Mouse (Mus musculus): ENCODE results near the gene 6030458C11Rik. TPM values are rescaled to one million over a fixed set of nuclear protein-coding genes. Genes with fewer than 3 reads are reported as not detected.

Gene 6030458C11Rik
- 49.5 and 50.5 TPM in 2 replicates for polyA plus RNA-seq (2016; fragmentation: Nextera tagmentation; extraction: Ambion mirVana)

DNA sequence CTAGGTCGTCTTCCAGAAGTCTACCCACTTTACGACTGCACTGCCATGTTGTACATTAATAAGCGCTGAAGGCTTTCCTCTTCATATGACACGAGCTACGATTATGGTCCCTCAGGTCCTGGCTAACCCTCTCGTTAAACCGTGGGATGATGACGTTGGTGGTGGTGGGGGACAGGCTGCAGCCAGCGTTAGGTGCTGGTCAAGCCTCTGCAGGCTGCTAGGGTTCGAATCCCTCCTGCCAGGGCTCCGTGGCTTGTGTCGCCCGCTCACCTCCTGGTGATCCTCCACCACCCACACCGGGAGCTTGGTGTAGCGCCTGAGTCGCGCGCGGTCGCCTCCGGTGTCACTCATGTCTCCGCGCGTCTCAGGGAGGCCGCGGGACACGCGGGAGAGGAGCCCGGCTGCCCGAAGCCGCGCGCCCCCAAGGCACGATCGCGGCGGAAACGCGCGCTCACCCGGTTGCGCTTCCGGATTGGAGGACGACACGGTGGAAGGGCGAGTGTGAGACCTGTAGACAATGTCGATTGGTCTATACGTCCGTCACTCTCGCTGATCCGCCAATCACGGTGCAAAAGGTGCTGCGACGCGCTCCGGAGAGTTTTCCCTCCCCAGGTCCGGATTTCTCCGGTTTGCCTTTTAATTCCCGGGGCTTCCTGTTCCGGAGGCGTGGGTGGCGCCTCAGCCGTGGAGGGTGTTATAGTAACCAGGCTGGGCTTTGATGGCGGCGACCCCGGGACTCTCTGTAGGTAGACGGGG is at the start of gene 6030458C11Rik, which contains the start of gene Drosha:
6030458C11Rik (minus strand) TSS at position 453 of the 756 bp plus-strand sequence.
Drosha (plus strand) TSS at position 619 of the 756 bp plus-strand sequence.
- Histone ChIP-seq H3K36me3 (replicated peaks) (peaks cover 67% of the 10 kb centered on the region), H3K27ac (replicated peaks) (peak within 1 kb of the TSS; percentile 99), H3K4me3 (peak within 1 kb of the TSS; percentile 92), H3K27me3 (replicated peaks; ENCODE audit: low read depth, poor library complexity, severe bottlenecking) (no peaks in the 10 kb centered on the region), H3K9me3 (no peaks in the 10 kb centered on the region), H3K4me1 (peaks cover 30% of the 10 kb centered on the region)
- peak; percentile 96 for DNase-seq (ENCODE audit: low spot score)
- WGBS, result under 1% methylated on average over 67 of the region's 67 CpGs

GRCm38 (mm10) chr15:12867269-12867668 is 42.8 kb upstream of the 6030458C11Rik start:
- no peak overlapping the region for H3K27ac ChIP-seq (replicated peaks)
- WGBS, result 86% methylated on average over 8 of the region's 8 CpGs
- peaks cover 95% of the 10 kb centered on the region for H3K36me3 ChIP-seq (replicated peaks)
- H3K4me3 ChIP-seq, result no peak overlapping the region
- no peaks in the 10 kb centered on the region for H3K4me1 ChIP-seq
- no peaks in the 10 kb centered on the region for H3K27me3 ChIP-seq (replicated peaks; ENCODE audit: low read depth, poor library complexity, severe bottlenecking)
- H3K9me3 ChIP-seq, result no peaks in the 10 kb centered on the region
- no peak for DNase-seq (ENCODE audit: low spot score)

GRCm38 (mm10) chr15:12865595-12866314 is 41.3 kb upstream of the 6030458C11Rik start:
- no peak for DNase-seq (ENCODE audit: low spot score)
- H3K36me3 ChIP-seq (replicated peaks), result peaks cover 99% of the 10 kb centered on the region

GRCm38 (mm10) chr15:12863669-12864068 is 39.2 kb upstream of the 6030458C11Rik start:
- 58% methylated on average over 1 of the region's 1 CpGs for WGBS
- DNase-seq (ENCODE audit: low spot score), result no peak
- no peaks in the 10 kb centered on the region for H3K4me1 ChIP-seq
- no peaks in the 10 kb centered on the region for H3K9me3 ChIP-seq
- no peaks in the 10 kb centered on the region for H3K27me3 ChIP-seq (replicated peaks; ENCODE audit: low read depth, poor library complexity, severe bottlenecking)
- H3K4me3 ChIP-seq, result no peak overlapping the region
- no peak overlapping the region for H3K27ac ChIP-seq (replicated peaks)
- peaks cover 100% of the 10 kb centered on the region for H3K36me3 ChIP-seq (replicated peaks)

More at GRCm38 (mm10) chr15:12865595-12866314, 41.3 kb upstream of the 6030458C11Rik start:
- Histone ChIP-seq H3K4me1 (no peaks in the 10 kb centered on the region), H3K27ac (replicated peaks) (no peak overlapping the region), H3K4me3 (no peak overlapping the region), H3K27me3 (replicated peaks; ENCODE audit: low read depth, poor library complexity, severe bottlenecking) (no peaks in the 10 kb centered on the region), H3K9me3 (no peaks in the 10 kb centered on the region)
- 95% methylated on average over 7 of the region's 7 CpGs for WGBS

DNA sequence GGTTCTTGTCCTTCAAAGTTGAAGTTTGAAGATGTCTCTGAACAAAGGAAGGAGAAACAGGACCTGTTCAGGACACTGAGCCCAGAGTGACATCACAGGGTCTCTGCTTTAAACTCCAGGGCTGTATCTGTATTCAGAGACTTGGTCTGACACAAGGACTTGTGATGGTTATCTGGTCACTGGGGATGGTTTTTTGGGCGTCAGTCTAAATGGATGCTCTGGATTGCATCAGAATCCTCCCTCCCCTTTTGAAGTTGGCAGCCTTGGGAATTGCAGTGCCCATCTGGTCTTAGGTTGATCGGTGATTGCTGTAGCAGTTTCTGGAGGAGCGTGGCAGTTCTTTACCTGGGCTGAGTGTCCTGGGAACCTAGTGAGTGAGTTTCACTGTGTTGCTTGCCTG is 37.6 kb upstream of the 6030458C11Rik start:
- DNase-seq (ENCODE audit: low spot score), result no peak
- no peaks in the 10 kb centered on the region for H3K4me1 ChIP-seq
- H3K4me3 ChIP-seq, result no peak overlapping the region
- no peaks in the 10 kb centered on the region for H3K27me3 ChIP-seq (replicated peaks; ENCODE audit: low read depth, poor library complexity, severe bottlenecking)
- WGBS, result 82% methylated on average over 3 of the region's 3 CpGs
- H3K27ac ChIP-seq (replicated peaks), result no peak overlapping the region
- no peaks in the 10 kb centered on the region for H3K9me3 ChIP-seq
- H3K36me3 ChIP-seq (replicated peaks), result peaks cover 98% of the 10 kb centered on the region

- H3K4me1 ChIP-seq, result no peaks in the 10 kb centered on the region
- H3K27ac ChIP-seq (replicated peaks), result no peak overlapping the region
- no peak for DNase-seq (ENCODE audit: low spot score)
- 92% methylated on average over 3 of the region's 3 CpGs for WGBS
- H3K27me3 ChIP-seq (replicated peaks; ENCODE audit: low read depth, poor library complexity, severe bottlenecking), result no peaks in the 10 kb centered on the region
- no peak overlapping the region for H3K4me3 ChIP-seq
- H3K36me3 ChIP-seq (replicated peaks), result peaks cover 98% of the 10 kb centered on the region
- H3K9me3 ChIP-seq, result no peaks in the 10 kb centered on the region
Observed at GRCm38 (mm10) chr15:12858645-12859044, 34.2 kb upstream of the 6030458C11Rik start.

DNA sequence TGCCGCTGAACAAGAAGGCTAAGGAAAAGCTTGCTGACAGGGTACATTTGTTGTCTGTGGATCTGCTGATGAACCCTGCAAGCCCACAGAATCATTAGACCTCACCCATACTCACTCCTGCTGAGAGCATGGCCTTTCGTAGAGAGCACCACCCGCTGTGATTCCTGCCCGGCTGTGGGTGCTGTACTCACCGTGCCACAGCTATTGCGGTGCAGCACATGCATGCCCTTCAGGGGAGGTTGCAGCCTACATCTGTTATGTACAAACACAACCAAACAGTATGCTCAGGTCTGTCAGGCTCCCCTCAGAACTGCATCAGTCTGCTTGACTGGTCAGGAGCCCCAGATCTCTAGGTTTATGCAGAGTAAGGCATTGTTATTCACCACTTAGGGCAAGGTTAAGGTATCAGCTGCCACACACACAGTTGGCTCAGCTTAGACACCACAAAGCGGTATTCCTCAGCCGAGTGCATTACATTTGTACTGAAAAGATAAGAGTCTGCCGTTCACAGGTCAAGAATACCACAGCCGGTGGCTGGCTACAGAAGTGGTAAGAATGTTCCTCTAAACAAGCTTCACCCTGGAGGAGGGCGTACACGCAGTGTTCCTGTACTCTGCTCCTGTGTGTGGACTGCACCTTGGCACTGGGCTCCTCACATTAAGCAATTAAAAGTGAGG is 33.5 kb upstream of the 6030458C11Rik start:
- H3K4me1 ChIP-seq, result no peaks in the 10 kb centered on the region
- H3K27ac ChIP-seq (replicated peaks), result no peak overlapping the region
- WGBS, result 94% methylated on average over 12 of the region's 12 CpGs
- no peaks in the 10 kb centered on the region for H3K9me3 ChIP-seq
- no peak for DNase-seq (ENCODE audit: low spot score)
- H3K36me3 ChIP-seq (replicated peaks), result peaks cover 98% of the 10 kb centered on the region
- H3K27me3 ChIP-seq (replicated peaks; ENCODE audit: low read depth, poor library complexity, severe bottlenecking), result no peaks in the 10 kb centered on the region
- no peak overlapping the region for H3K4me3 ChIP-seq

- Histone ChIP-seq H3K9me3 (no peaks in the 10 kb centered on the region), H3K27ac (replicated peaks) (no peak overlapping the region), H3K36me3 (replicated peaks) (peaks cover 98% of the 10 kb centered on the region), H3K4me1 (no peaks in the 10 kb centered on the region), H3K4me3 (no peak overlapping the region), H3K27me3 (replicated peaks; ENCODE audit: low read depth, poor library complexity, severe bottlenecking) (no peaks in the 10 kb centered on the region)
- DNase-seq (ENCODE audit: low spot score), result no peak
- WGBS, result 95% methylated on average over 6 of the region's 6 CpGs
Observed at GRCm38 (mm10) chr15:12856780-12857179, 32.3 kb upstream of the 6030458C11Rik start.

DNA sequence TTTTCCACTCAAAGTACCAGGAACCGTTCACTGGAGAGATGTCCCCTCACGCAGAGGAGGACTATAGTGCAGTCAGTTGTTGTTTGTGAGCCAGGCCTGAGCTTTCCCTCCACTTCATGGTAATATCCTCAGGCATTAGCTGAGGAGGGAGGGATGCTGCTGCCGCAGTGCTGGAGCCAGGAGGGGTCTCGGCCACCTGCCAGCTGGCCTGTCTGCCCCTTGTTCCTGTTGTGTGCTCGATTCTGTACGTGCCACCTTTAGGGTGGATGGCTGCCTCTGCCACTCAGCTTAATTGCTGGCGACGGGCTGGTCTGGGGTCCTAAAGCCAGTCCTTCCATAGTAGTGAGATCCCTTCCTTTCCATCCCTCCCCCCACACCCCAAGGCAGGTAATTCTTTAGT is 29.0 kb upstream of the 6030458C11Rik start:
- no peak for DNase-seq (ENCODE audit: low spot score)
- H3K27me3 ChIP-seq (replicated peaks; ENCODE audit: low read depth, poor library complexity, severe bottlenecking), result no peaks in the 10 kb centered on the region
- no peaks in the 10 kb centered on the region for H3K9me3 ChIP-seq
- no peak overlapping the region for H3K27ac ChIP-seq (replicated peaks)
- no peak overlapping the region for H3K4me3 ChIP-seq
- 91% methylated on average over 8 of the region's 8 CpGs for WGBS
- H3K4me1 ChIP-seq, result no peaks in the 10 kb centered on the region
- peaks cover 98% of the 10 kb centered on the region for H3K36me3 ChIP-seq (replicated peaks)

- Histone ChIP-seq H3K4me3 (no peak overlapping the region), H3K4me1 (no peaks in the 10 kb centered on the region), H3K9me3 (no peaks in the 10 kb centered on the region), H3K27me3 (replicated peaks; ENCODE audit: low read depth, poor library complexity, severe bottlenecking) (no peaks in the 10 kb centered on the region), H3K36me3 (replicated peaks) (peaks cover 100% of the 10 kb centered on the region), H3K27ac (replicated peaks) (no peak overlapping the region)
- 88% methylated on average over 4 of the region's 4 CpGs for WGBS
- DNase-seq (ENCODE audit: low spot score), result no peak
Observed at GRCm38 (mm10) chr15:12849373-12849772, 24.9 kb upstream of the 6030458C11Rik start.

DNA sequence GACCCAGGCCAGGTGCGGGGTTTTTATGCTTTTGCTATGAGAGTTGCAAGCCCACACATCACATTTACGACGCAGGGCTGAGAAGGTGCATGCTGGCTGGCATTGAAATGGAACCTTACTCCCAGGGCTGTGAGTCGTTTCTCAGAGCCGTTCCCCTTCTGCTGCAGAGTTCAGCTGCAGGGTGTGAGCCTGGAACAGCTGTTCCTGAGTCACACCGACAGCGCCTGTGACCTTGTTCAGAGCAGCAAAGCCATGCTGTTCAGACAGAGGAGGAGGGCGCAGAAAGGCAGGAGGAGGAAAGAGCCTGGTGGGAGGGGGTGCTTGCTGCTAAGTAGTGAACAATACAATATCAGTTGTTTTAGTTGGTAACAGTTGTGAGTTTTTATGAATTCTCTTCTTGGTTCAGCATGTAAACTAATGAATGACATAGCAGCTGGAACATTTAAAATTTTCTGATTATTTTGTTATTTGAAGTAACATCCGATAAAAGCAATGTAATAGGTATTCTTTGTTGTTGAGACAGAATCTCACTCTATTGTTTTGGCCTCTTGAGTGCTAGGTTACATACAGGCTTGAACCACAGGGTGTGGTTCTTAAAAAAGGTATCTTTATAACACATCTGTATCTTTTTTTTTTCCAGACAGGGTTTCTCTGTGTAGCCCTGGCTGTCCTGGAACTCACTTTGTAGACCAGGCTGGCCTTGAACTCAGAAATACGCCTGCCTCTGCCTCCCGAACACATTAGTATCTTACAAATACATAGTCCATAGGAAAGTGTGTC is 23.9 kb upstream of the 6030458C11Rik start:
- H3K36me3 ChIP-seq (replicated peaks), result peaks cover 100% of the 10 kb centered on the region
- WGBS, result 90% methylated on average over 11 of the region's 11 CpGs
- H3K9me3 ChIP-seq, result no peaks in the 10 kb centered on the region
- H3K27me3 ChIP-seq (replicated peaks; ENCODE audit: low read depth, poor library complexity, severe bottlenecking), result no peaks in the 10 kb centered on the region
- H3K4me1 ChIP-seq, result no peaks in the 10 kb centered on the region
- H3K27ac ChIP-seq (replicated peaks), result no peak overlapping the region
- no peak overlapping the region for H3K4me3 ChIP-seq
- no peak for DNase-seq (ENCODE audit: low spot score)

- no peak overlapping the region for H3K27ac ChIP-seq (replicated peaks)
- H3K36me3 ChIP-seq (replicated peaks), result peaks cover 98% of the 10 kb centered on the region
- no peak overlapping the region for H3K4me3 ChIP-seq
- H3K27me3 ChIP-seq (replicated peaks; ENCODE audit: low read depth, poor library complexity, severe bottlenecking), result no peaks in the 10 kb centered on the region
- no peaks in the 10 kb centered on the region for H3K9me3 ChIP-seq
- no peak for DNase-seq (ENCODE audit: low spot score)
- 82% methylated on average over 7 of the region's 7 CpGs for WGBS
- no peaks in the 10 kb centered on the region for H3K4me1 ChIP-seq
Observed at GRCm38 (mm10) chr15:12842833-12843232, 18.4 kb upstream of the 6030458C11Rik start.
